Mouse (Mus musculus): Measurements from ENCODE around the gene Adam1a. TPM values are rescaled to one million over a fixed set of nuclear protein-coding genes. Genes with fewer than 3 reads are reported as not detected.
"Not testable (repeated sequence)": the region's sequence is repeated elsewhere in the genome, so short reads cannot be mapped to it uniquely, and the experiment has no call there.

Adam1a gene
- total RNA-seq, 2 experiments from 2014 or later, result 8.1 to 8.2 TPM

- intact Hi-C loops (cut with DNase I), result no loop called here
- no peak for DNase-seq (ENCODE audit: extremely low spot score in 1 of 2, low spot score in 2 of 2)
Observed at GRCm38 (mm10) chr5:121518983-121519382, 26.3 kb downstream of the Adam1a start.

GRCm38 (mm10) chr5:121510009-121510408 lies 35.3 kb downstream of the Adam1a start:
- intact Hi-C loops (cut with DNase I), result no loop called here
- no peak for DNase-seq (ENCODE audit: extremely low spot score in 1 of 2, low spot score in 2 of 2)

GRCm38 (mm10) chr5:121506846-121507245 lies 38.4 kb downstream of the Adam1a start:
- no peak for DNase-seq (ENCODE audit: extremely low spot score in 1 of 2, low spot score in 2 of 2)
- intact Hi-C loops (cut with DNase I), result no loop called here

GRCm38 (mm10) chr5:121503231-121503630 lies 42.1 kb downstream of the Adam1a start, which contains the start of gene Adam1b:
Gene Adam1b (minus strand): TSS chr5:121503435.
- intact Hi-C loops (cut with DNase I), result no loop called here

GRCm38 (mm10) chr5:121501424-121501996 lies 43.8 kb downstream of the Adam1a start:
- DNase-seq (ENCODE audit: extremely low spot score in 1 of 2, low spot score in 2 of 2); intact Hi-C loops (cut with DNase I): not testable (repeated sequence)

More at GRCm38 (mm10) chr5:121503231-121503630, 42.1 kb downstream of the Adam1a start, which contains the start of gene Adam1b:
- DNase-seq (ENCODE audit: extremely low spot score in 1 of 2, low spot score in 2 of 2), result no peak

GRCm38 (mm10) chr5:121500719-121501118 lies 44.6 kb downstream of the Adam1a start:
- intact Hi-C loops (cut with DNase I), result no loop called here
- no peak for DNase-seq (ENCODE audit: extremely low spot score in 1 of 2, low spot score in 2 of 2)

GRCm38 (mm10) chr5:121493305-121493704 lies 52.0 kb downstream of the Adam1a start:
- intact Hi-C loops (cut with DNase I), result no loop called here

GRCm38 (mm10) chr5:121484801-121485200 lies 60.5 kb downstream of the Adam1a start:
- intact Hi-C loops (cut with DNase I), result no loop called here
- no peak for DNase-seq (ENCODE audit: extremely low spot score in 1 of 2, low spot score in 2 of 2)

More at GRCm38 (mm10) chr5:121493305-121493704, 52.0 kb downstream of the Adam1a start:
- peak; percentile 37 to 63 for DNase-seq (ENCODE audit: extremely low spot score in 1 of 2, low spot score in 2 of 2)

- intact Hi-C loops (cut with DNase I), result loop anchor here (5.0 kb wide), 1 partner anchor 35 kb away; no protein-coding TSS in a partner anchor
- DNase-seq (ENCODE audit: extremely low spot score in 1 of 2, low spot score in 2 of 2), result peak in 1 of 2 experiments; percentile 64
Observed at GRCm38 (mm10) chr5:121477680-121478079, 67.6 kb downstream of the Adam1a start.

- no peak for DNase-seq (ENCODE audit: extremely low spot score in 1 of 2, low spot score in 2 of 2)
- intact Hi-C loops (cut with DNase I), result loop anchor here (5.0 kb wide), 1 partner anchor 34 kb away; no protein-coding TSS in a partner anchor
Observed at GRCm38 (mm10) chr5:121476040-121476439, 69.2 kb downstream of the Adam1a start.

GRCm38 (mm10) chr5:121474610-121475009 lies 70.7 kb downstream of the Adam1a start:
- intact Hi-C loops (cut with DNase I), result loop anchor here (5.0 kb wide), 1 partner anchor 32 kb away; no protein-coding TSS in a partner anchor
- DNase-seq (ENCODE audit: extremely low spot score in 1 of 2, low spot score in 2 of 2), result no peak

GRCm38 (mm10) chr5:121472411-121472810 lies 72.9 kb downstream of the Adam1a start:
- no peak for DNase-seq (ENCODE audit: extremely low spot score in 1 of 2, low spot score in 2 of 2)
- intact Hi-C loops (cut with DNase I), result no loop called here

- no peak for DNase-seq (ENCODE audit: extremely low spot score in 1 of 2, low spot score in 2 of 2)
- intact Hi-C loops (cut with DNase I), result no loop called here
Observed at GRCm38 (mm10) chr5:121469566-121469965, 75.7 kb downstream of the Adam1a start.

Other genes starting within 250 kb of the Adam1a start
- 100 to 1,000 TPM in 1 of 2 experiments, 10 to 100 TPM in 1; 97.9 to 105 TPM for gene Trafd1, start 159.8 kb downstream of the Adam1a start, total RNA-seq (2021)
- gene Naa25, start 147.5 kb downstream of the Adam1a start, total RNA-seq (2021), result 10 to 100 TPM; 48.3 to 50.1 TPM
- gene Tmem116, start 93.6 kb downstream of the Adam1a start, total RNA-seq (2021), result 1 to 10 TPM; 4.4 to 5.5 TPM
- 100 to 1,000 TPM; 172 to 181 TPM for gene Erp29, start 93.0 kb downstream of the Adam1a start, total RNA-seq (2021)
- not detected for gene Adam1b, start 42.0 kb downstream of the Adam1a start, total RNA-seq (2021)
- not detected for gene Gm42878, start within 50 bp of the Adam1a start, total RNA-seq (2021)
- 10 to 100 TPM; 78.6 to 79.8 TPM for gene Mapkapk5, start 423 bp upstream of the Adam1a start, total RNA-seq (2021)
- 10 to 100 TPM; 71.5 to 72.7 TPM for gene Aldh2, start 48.3 kb upstream of the Adam1a start, total RNA-seq (2021)
- gene Acad12, start 73.5 kb upstream of the Adam1a start, total RNA-seq (2021), result 1 to 10 TPM; 4.0 to 5.4 TPM
- gene Acad10, start 115.0 kb upstream of the Adam1a start, total RNA-seq (2021), result 1 to 10 TPM; 2.2 to 2.5 TPM
- 10 to 100 TPM; 50.4 to 51.8 TPM for gene Brap, start 115.1 kb upstream of the Adam1a start, total RNA-seq (2021)
- gene Atxn2, start 165.9 kb upstream of the Adam1a start, total RNA-seq (2021), result 100 to 1,000 TPM; 264 to 274 TPM

Data from left cerebral cortex, postnatal 10 days (tissue).